Mouse (Mus musculus) hindbrain, embryonic 10.5 days (tissue): ENCODE results near the gene Fuca1. TPM values are rescaled to one million over a fixed set of nuclear protein-coding genes. Genes with fewer than 3 reads are reported as not detected.
A peak's percentile ranks its signal among the peaks of the same experiment; 100 is the strongest.

Experiments
- DNase-seq: peaks from one replicate; pipeline ENCODE4 v3.0.0-alpha.2; 2017; ENCODE audit warnings: low spot score
- H3K27ac ChIP-seq: fragments of 300-500 bp; sonication (generic); 2 replicates; pipeline ENCODE4 v1.5.1; 2016; ENCODE audit warnings: mild to moderate bottlenecking, moderate library complexity
- H3K27me3 ChIP-seq: fragments of 300-500 bp; sonication (generic); 2 replicates; pipeline ENCODE4 v1.6.1; 2016; ENCODE audit warnings: mild to moderate bottlenecking; ENCODE audit not compliant: poor library complexity, insufficient read depth, severe bottlenecking
- H3K36me3 ChIP-seq: fragments of 300-500 bp; sonication (generic); 2 replicates; pipeline ENCODE4 v1.6.1; 2016; ENCODE audit warnings: mild to moderate bottlenecking, moderate library complexity
- H3K4me1 ChIP-seq: fragments of 300-500 bp; sonication (generic); replicated peaks from 2 replicates; pipeline ENCODE4 v1.6.1; 2016; ENCODE audit warnings: mild to moderate bottlenecking
- H3K4me3 ChIP-seq: fragments of 300-500 bp; sonication (generic); 2 replicates; pipeline ENCODE4 v1.5.1; 2016; ENCODE audit warnings: mild to moderate bottlenecking, moderate library complexity
- H3K9me3 ChIP-seq: fragments of 300-500 bp; sonication (generic); 2 replicates; pipeline ENCODE4 v1.6.1; 2016; ENCODE audit warnings: mild to moderate bottlenecking, moderate library complexity
- WGBS: fragments of 180-500 bp; shearing (Covaris S2); methylation state at CpG from one replicate; pipeline ENCODE4 v1.1.7; 2016; 5-methylcytosine and 5-hydroxymethylcytosine counted together
- polyA plus RNA-seq: library from polyadenylated mRNA; unstranded; fragments of >200 nt; fragmentation: Nextera tagmentation; extraction: Ambion mirVana; gene quantifications from 2 replicates; pipeline ENCODE4 v1.2.1, GENCODE M21; 2016

Gene Fuca1
- polyA plus RNA-seq, 1 experiment from 2014 or later: 59.5 TPM

DNA sequence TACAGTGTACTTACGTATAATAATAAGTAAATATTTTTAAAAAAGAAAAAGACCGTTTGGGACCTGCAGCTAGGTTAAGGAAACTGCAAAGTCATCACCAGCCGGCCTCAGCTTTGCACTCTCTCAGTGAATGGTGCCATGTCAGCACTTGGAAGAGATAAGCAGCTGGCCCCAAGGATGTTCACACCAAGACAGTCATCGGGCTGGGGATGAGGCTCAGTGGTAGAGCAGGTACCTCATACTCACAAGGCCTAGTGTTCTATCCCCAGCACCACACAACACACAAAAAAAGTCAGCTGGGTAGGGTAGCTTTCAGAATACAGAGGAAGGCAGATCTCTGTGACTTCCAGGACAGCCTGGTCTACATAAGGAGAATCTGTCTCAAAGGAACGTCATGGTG lies 64.7 kb downstream of the Fuca1 start:
- Histone ChIP-seq H3K27me3 (no peaks in the 10 kb centered on the region), H3K36me3 (peaks cover 55% of the 10 kb centered on the region), H3K4me1 (peaks cover 30% of the 10 kb centered on the region), H3K9me3 (no peaks in the 10 kb centered on the region), H3K27ac (no peak overlapping the region), H3K4me3 (no peak overlapping the region)
- 90% methylated on average over 5 of the region's 5 CpGs for WGBS
- no peak for DNase-seq

DNA sequence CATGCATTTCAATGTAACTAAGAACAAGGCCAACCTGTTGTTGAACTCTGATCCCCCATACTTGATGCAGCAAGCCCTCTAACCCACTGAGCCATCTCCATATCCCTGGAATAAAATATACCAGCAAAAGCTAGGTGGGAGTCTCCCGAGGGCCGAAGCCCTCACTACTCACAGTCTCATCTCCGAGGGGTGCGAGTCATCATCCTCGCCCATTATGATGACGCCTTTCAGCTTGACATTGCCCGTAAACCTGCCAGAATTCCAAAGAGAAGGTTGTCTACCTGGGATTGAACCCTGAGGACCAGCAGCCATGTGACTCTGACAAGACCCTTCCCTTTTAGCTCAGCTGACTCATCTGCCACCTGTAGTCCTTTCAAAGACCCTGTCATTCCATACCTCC lies 65.2 kb downstream of the Fuca1 start:
- H3K27me3 ChIP-seq: no peaks in the 10 kb centered on the region
- peak overlapping the region; percentile 95 for H3K4me3 ChIP-seq
- WGBS: 95% methylated on average over 7 of the region's 7 CpGs
- H3K36me3 ChIP-seq: peaks cover 49% of the 10 kb centered on the region
- H3K9me3 ChIP-seq: no peaks in the 10 kb centered on the region
- H3K4me1 ChIP-seq: peaks cover 30% of the 10 kb centered on the region
- DNase-seq: no peak
- no peak overlapping the region for H3K27ac ChIP-seq

DNA sequence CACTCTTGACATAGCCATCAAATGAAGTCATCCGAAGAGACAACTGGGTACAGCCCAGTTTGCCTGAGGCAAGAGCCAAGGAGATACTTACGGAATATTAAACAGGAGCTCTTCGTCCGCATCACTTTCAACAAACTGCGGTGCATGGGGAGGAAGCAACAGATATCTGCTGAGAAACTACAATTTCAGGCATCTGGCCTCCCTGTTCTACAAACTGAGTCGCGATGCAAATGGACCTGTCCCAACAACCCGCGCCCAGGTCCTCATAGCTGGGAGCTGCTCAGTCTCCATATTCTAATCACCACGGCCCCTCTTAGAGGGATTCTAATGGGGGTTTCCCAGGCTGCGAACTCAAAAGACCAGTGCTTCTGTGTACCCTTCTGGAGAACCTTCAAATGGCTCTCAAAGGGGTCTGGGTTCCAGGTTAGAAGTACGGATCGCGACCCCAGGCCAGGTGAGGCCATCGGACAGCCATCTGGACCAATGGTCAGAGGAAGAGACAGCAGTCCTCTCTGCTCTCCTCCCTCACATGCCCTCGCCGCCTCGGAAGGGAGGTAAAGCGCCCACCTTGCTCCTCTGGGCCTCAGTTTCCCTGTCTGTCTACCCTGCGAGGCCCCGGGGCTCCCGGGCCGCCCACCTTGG lies 65.9 kb downstream of the Fuca1 start:
- peak overlapping the region; percentile 95 for H3K27ac ChIP-seq
- peak overlapping the region; percentile 95 for H3K4me3 ChIP-seq
- H3K9me3 ChIP-seq: no peaks in the 10 kb centered on the region
- DNase-seq: no peak
- no peaks in the 10 kb centered on the region for H3K27me3 ChIP-seq
- WGBS: 10% methylated on average over 23 of the region's 23 CpGs
- H3K36me3 ChIP-seq: peaks cover 43% of the 10 kb centered on the region
- peaks cover 30% of the 10 kb centered on the region for H3K4me1 ChIP-seq

DNA sequence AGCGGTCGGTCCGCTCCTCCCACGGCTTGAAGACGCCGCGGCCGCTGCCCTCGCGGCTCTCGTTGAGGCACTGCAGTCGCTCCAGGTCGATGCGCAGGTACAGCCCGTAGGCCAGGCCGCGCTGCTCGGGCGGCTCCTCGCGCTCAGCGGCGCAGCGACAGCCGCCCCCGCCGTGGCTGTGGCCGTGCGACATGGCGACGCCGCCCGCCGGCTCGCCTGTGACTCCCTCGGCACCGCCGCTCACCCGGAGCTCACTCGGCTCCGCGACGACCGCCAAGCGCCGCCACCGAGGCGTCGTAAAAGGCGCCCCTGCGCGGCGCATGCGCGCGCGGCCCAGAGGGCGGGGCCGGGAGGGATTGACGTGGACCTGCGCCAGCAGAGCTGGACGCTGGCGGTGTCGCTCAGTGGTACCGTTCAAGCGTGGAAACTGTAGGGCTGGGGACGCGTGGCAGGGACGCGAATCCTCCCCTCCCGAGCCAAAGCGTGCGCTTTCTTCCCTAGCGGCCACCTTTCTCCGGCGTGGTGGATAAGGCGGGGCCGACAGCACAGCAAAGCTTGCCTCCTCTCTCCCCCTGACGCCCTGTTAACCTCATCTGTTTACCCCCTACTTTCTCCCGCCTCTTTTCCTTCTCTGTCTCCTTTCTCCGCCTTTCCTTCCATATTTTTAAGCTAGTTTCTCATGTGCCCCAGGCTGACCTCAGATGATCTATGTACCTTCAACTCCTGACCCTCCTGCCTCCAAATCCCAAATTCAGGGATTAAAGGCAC lies 66.6 kb downstream of the Fuca1 start, which contains the start of gene Pithd1:
Gene Pithd1 (minus strand): TSS at position 322 of the 768 bp plus-strand sequence.
- Histone ChIP-seq H3K4me1 (peaks cover 30% of the 10 kb centered on the region), H3K36me3 (peaks cover 36% of the 10 kb centered on the region), H3K4me3 (peak within 1 kb of the TSS; percentile 95), H3K9me3 (no peaks in the 10 kb centered on the region), H3K27me3 (no peaks in the 10 kb centered on the region), H3K27ac (peak within 1 kb of the TSS; percentile 95)
- DNase-seq: peak; percentile 94
- under 1% methylated on average over 81 of the region's 81 CpGs for WGBS

DNA sequence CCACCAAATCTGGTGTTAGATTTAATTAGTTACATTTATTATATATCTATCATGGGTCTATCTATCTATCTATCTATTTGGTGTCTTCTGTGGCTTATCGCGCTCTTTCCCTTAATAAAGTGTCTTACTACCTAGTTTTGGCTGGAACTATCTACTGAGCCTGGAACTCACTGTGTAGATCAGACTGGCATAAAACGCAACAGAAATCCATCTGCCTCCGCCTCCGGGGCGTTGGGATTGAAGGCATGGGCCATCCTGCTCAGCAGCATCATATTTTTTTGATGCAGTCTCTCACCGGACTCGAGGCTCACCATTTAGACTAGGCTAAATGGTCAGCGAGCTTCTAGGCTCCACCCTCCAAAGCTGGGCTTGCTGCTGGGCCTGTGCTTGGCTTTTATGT lies 67.2 kb downstream of the Fuca1 start:
- no peak for DNase-seq
- Histone ChIP-seq H3K27me3 (no peaks in the 10 kb centered on the region), H3K4me1 (peaks cover 30% of the 10 kb centered on the region), H3K36me3 (peaks cover 30% of the 10 kb centered on the region), H3K4me3 (peak overlapping the region; percentile 95), H3K27ac (peak overlapping the region; percentile 95), H3K9me3 (no peaks in the 10 kb centered on the region)
- 74% methylated on average over 9 of the region's 9 CpGs for WGBS

Other genes with a start within 250 kb of the Fuca1 start
- 0.35 and 0.58 TPM in 2 replicates for gene Ifnlr1, start 234.4 kb upstream of the Fuca1 start, polyA plus RNA-seq
- gene Il22ra1, start 192.6 kb upstream of the Fuca1 start, polyA plus RNA-seq: not detected in 2 replicates
- not detected in 2 replicates for gene Myom3, start 161.0 kb upstream of the Fuca1 start, polyA plus RNA-seq
- gene Srsf10, start 65.0 kb upstream of the Fuca1 start, polyA plus RNA-seq: 283 and 352 TPM in 2 replicates
- 171 and 204 TPM in 2 replicates for gene Pnrc2, start 46.9 kb upstream of the Fuca1 start, polyA plus RNA-seq
- 0.21 and 0.66 TPM in 2 replicates for gene Cnr2, start 25.3 kb upstream of the Fuca1 start, polyA plus RNA-seq
- 60.3 and 61.4 TPM in 2 replicates for gene Hmgcl, start 25.7 kb downstream of the Fuca1 start, polyA plus RNA-seq
- gene Gale, start 43.0 kb downstream of the Fuca1 start, polyA plus RNA-seq: 48.5 and 49.7 TPM in 2 replicates
- gene Lypla2, start 51.9 kb downstream of the Fuca1 start, polyA plus RNA-seq: 213 and 223 TPM in 2 replicates
- gene Pithd1, start 66.5 kb downstream of the Fuca1 start, polyA plus RNA-seq: 60.7 and 61.2 TPM in 2 replicates
- gene Eloa, start 101.0 kb downstream of the Fuca1 start, polyA plus RNA-seq: 31.0 and 33.0 TPM in 2 replicates
- 388 and 497 TPM in 2 replicates for gene Rpl11, start 132.7 kb downstream of the Fuca1 start, polyA plus RNA-seq
- gene Id3, start 222.8 kb downstream of the Fuca1 start, polyA plus RNA-seq: 576 and 684 TPM in 2 replicates